Mouse (Mus musculus) CH12.LX (cell line): ENCODE measurements around the gene Mfsd14b. TPM values are rescaled to one million over a fixed set of nuclear protein-coding genes. Genes with fewer than 3 reads are reported as not detected.
A peak's percentile ranks its signal among the peaks of the same experiment; 100 is the strongest.

Experiments used
- DNase-seq: peaks from one replicate; pipeline ENCODE4 v3.0.0-alpha.2; 2013; ENCODE audit errors: extremely low read depth
- H3K27ac ChIP-seq: 2 replicates; pipeline ENCODE4 v1.5.1; 2012; ENCODE audit warnings: low read depth, mild to moderate bottlenecking, control low read depth, moderate library complexity; ENCODE audit not compliant: insufficient read depth
- H3K27me3 ChIP-seq: replicated peaks from 2 replicates; pipeline ENCODE3; 2012; ENCODE audit warnings: inconsistent platforms
- H3K36me3 ChIP-seq, 2 experiments: replicated peaks in 1 of 2; 2 replicates each; pipeline versions ENCODE3 to v1.6.1; 2012; ENCODE audit warnings: inconsistent platforms in 1 of 2, low read length in 1 of 2, mild to moderate bottlenecking in 1 of 2, mixed read lengths in 1 of 2, moderate library complexity in 1 of 2; ENCODE audit not compliant: control insufficient read depth in 1 of 2, insufficient read depth in 1 of 2
- H3K4me1 ChIP-seq, 2 experiments: 2 replicates each; pipeline ENCODE4 v1.6.1; 2012; ENCODE audit warnings: inconsistent platforms in 1 of 2, moderate library complexity in 1 of 2; ENCODE audit not compliant: insufficient read depth in 2 of 2, control insufficient read depth in 1 of 2
- H3K4me2 ChIP-seq: 2 replicates; pipeline ENCODE4 v1.6.1; 2012; ENCODE audit warnings: low read depth, mild to moderate bottlenecking, control low read depth; ENCODE audit not compliant: poor library complexity, insufficient read depth, severe bottlenecking
- H3K4me3 ChIP-seq, 3 experiments: fragments of 150-350 bp in 1 of 3; sonication (generic) in 1 of 3; replicated peaks in 1 of 3; 2 replicates each; pipeline versions ENCODE3 to v1.5.1; 2011 to 2012; ENCODE audit warnings: low read depth in 2 of 3, low read length in 2 of 3, mild to moderate bottlenecking in 2 of 3, moderate library complexity in 2 of 3, control low read depth in 1 of 3, improper control_type of control experiment in 1 of 3, inconsistent platforms in 1 of 3, mixed read lengths in 1 of 3; ENCODE audit not compliant: poor library complexity in 1 of 3
- H3K79me2 ChIP-seq: replicated peaks from 2 replicates; pipeline ENCODE4 v1.6.1; 2012; ENCODE audit warnings: mild to moderate bottlenecking, moderate library complexity; ENCODE audit not compliant: control insufficient read depth, poor library complexity, insufficient read depth, severe bottlenecking; ENCODE audit errors: extremely low read depth
- H3K9ac ChIP-seq: 2 replicates; pipeline ENCODE4 v1.6.1; 2012; ENCODE audit warnings: low read depth, mild to moderate bottlenecking, control low read depth, moderate library complexity; ENCODE audit not compliant: insufficient read depth
- H3K9me3 ChIP-seq: replicated peaks from 2 replicates; pipeline ENCODE3; 2012; ENCODE audit warnings: low read length, inconsistent platforms, mixed read lengths
- CTCF ChIP-seq, 2 experiments: IDR thresholded peaks in 1 of 2; conservative IDR thresholded peaks in 1 of 2; 2 replicates each; pipeline ENCODE4 v1.5.1; 2011 to 2012; ENCODE audit warnings: low read depth in 2 of 2, low read length in 2 of 2, improper control_type of control experiment in 1 of 2, inconsistent platforms in 1 of 2, mild to moderate bottlenecking in 1 of 2, moderate library complexity in 1 of 2
- E2F4 ChIP-seq: IDR thresholded peaks from 2 replicates; pipeline ENCODE4 v1.6.1; 2011; ENCODE audit warnings: low read depth, low read length, improper control_type of control experiment; ENCODE audit not compliant: insufficient replicate concordance
- GABPA ChIP-seq: IDR thresholded peaks from 2 replicates; pipeline ENCODE4 v1.6.1; 2012; ENCODE audit warnings: low read depth, low read length, improper control_type of control experiment, inconsistent platforms; ENCODE audit not compliant: insufficient replicate concordance
- JUN ChIP-seq: IDR thresholded peaks from 2 replicates; pipeline ENCODE4 v1.6.1; 2011; ENCODE audit warnings: low read depth, mild to moderate bottlenecking, low read length, improper control_type of control experiment, moderate library complexity; ENCODE audit not compliant: insufficient read depth
- JUND ChIP-seq: conservative IDR thresholded peaks from 2 replicates; pipeline ENCODE4 v1.6.1; 2011; ENCODE audit warnings: low read depth, low read length, improper control_type of control experiment
- KAT2A ChIP-seq: IDR thresholded peaks from 2 replicates; pipeline ENCODE4 v1.6.1; 2012; ENCODE audit warnings: low read length, improper control_type of control experiment, inconsistent platforms; ENCODE audit not compliant: insufficient replicate concordance
- MAFK ChIP-seq: IDR thresholded peaks from 2 replicates; pipeline ENCODE4 v1.6.1; 2011; ENCODE audit warnings: low read length, improper control_type of control experiment; ENCODE audit not compliant: insufficient replicate concordance
- MAX ChIP-seq: IDR thresholded peaks from 2 replicates; pipeline ENCODE4 v1.6.1; 2011; ENCODE audit warnings: low read length, improper control_type of control experiment
- MEF2A ChIP-seq: IDR thresholded peaks from 2 replicates; pipeline ENCODE4 v1.6.1; 2014; ENCODE audit warnings: low read depth, mild to moderate bottlenecking, inconsistent platforms, low read length, improper control_type of control experiment, borderline replicate concordance
- MXI1 ChIP-seq: IDR thresholded peaks from 2 replicates; pipeline ENCODE4 v1.6.1; 2011; ENCODE audit warnings: mild to moderate bottlenecking, low read depth, low read length, improper control_type of control experiment
- MYC ChIP-seq: IDR thresholded peaks from 2 replicates; pipeline ENCODE4 v1.6.1; 2011; ENCODE audit warnings: low read depth, mild to moderate bottlenecking, improper control_type of control experiment, low read length
- NELFE ChIP-seq: IDR thresholded peaks from 2 replicates; pipeline ENCODE4 v1.6.1; 2011; ENCODE audit warnings: low read depth, low read length, improper control_type of control experiment
- POLR2AphosphoS2 ChIP-seq: IDR thresholded peaks from 2 replicates; pipeline ENCODE4 v1.6.1; 2011; ENCODE audit warnings: low read depth, low read length, improper control_type of control experiment
- RAD21 ChIP-seq: IDR thresholded peaks from 2 replicates; pipeline ENCODE4 v1.6.1; 2011; ENCODE audit warnings: low read depth, mild to moderate bottlenecking, low read length, improper control_type of control experiment, moderate library complexity
- RCOR1 ChIP-seq: conservative IDR thresholded peaks from 2 replicates; pipeline ENCODE4 v1.6.1; 2012; ENCODE audit warnings: low read depth, mild to moderate bottlenecking, inconsistent platforms, low read length, improper control_type of control experiment
- TBP ChIP-seq: conservative IDR thresholded peaks from 2 replicates; pipeline ENCODE4 v1.6.1; 2011; ENCODE audit warnings: low read depth, low read length, improper control_type of control experiment
- TCF12 ChIP-seq: IDR thresholded peaks from 2 replicates; pipeline ENCODE4 v1.6.1; 2014; ENCODE audit warnings: low read depth, mild to moderate bottlenecking, inconsistent platforms, low read length, improper control_type of control experiment
- UBTF ChIP-seq: IDR thresholded peaks from 2 replicates; pipeline ENCODE4 v1.6.1; 2012; ENCODE audit warnings: low read depth, mild to moderate bottlenecking, inconsistent platforms, low read length, improper control_type of control experiment, moderate library complexity
- USF1 ChIP-seq: IDR thresholded peaks from 2 replicates; pipeline ENCODE4 v1.6.1; 2014; ENCODE audit warnings: low read depth, mild to moderate bottlenecking, inconsistent platforms, low read length, improper control_type of control experiment
- USF2 ChIP-seq: conservative IDR thresholded peaks from 2 replicates; pipeline ENCODE4 v1.6.1; 2011; ENCODE audit warnings: low read depth, low read length, improper control_type of control experiment
- ZKSCAN1 ChIP-seq: IDR thresholded peaks from 2 replicates; pipeline ENCODE4 v1.6.1; 2012; ENCODE audit warnings: low read depth, inconsistent platforms, low read length, improper control_type of control experiment, borderline replicate concordance
- ZMIZ1 ChIP-seq: IDR thresholded peaks from 2 replicates; pipeline ENCODE4 v1.6.1; 2012; ENCODE audit warnings: low read depth, mild to moderate bottlenecking, inconsistent platforms, low read length, improper control_type of control experiment
- dilution Hi-C: fragments of 300-500 bp; cut with MboI; formaldehyde crosslinking; loops from 2 replicates; pipeline ENCODE4 v1.14.3; 2020; ENCODE audit warnings: low sequenced_read_pairs; ENCODE audit not compliant: extremely low pct_unique_long_range_greater_than_20kb, extremely low pct_ligation_motif_present
- in situ Hi-C: fragments of 300-500 bp; cut with MboI; formaldehyde crosslinking; loops from 3 replicates; pipeline ENCODE4 v1.14.3; 2019; ENCODE audit warnings: low sequenced_read_pairs, low pct_ligation_motif_present, low pct_unique_long_range_greater_than_20kb, mixed read lengths
- polyA plus RNA-seq: library from polyadenylated mRNA; unstranded; fragments of >175 nt; gene quantifications from 2 replicates; pipeline ENCODE4 v1.2.1, GENCODE M21; 2012; ENCODE audit warnings: low read depth; ENCODE audit not compliant: insufficient read length
- total RNA-seq, 2 experiments: library from RNA; depleted of rRNA; stranded (reverse); fragments of 300-350 nt in 1 of 2; fragments of >200 nt in 1 of 2; gene quantifications; 2 replicates each; pipeline ENCODE4 v1.2.3; 2012 to 2014

The Mfsd14b gene
- total and polyA plus RNA-seq, 3 experiments = 25.5 to 51.5 (median 26.1) TPM

DNA sequence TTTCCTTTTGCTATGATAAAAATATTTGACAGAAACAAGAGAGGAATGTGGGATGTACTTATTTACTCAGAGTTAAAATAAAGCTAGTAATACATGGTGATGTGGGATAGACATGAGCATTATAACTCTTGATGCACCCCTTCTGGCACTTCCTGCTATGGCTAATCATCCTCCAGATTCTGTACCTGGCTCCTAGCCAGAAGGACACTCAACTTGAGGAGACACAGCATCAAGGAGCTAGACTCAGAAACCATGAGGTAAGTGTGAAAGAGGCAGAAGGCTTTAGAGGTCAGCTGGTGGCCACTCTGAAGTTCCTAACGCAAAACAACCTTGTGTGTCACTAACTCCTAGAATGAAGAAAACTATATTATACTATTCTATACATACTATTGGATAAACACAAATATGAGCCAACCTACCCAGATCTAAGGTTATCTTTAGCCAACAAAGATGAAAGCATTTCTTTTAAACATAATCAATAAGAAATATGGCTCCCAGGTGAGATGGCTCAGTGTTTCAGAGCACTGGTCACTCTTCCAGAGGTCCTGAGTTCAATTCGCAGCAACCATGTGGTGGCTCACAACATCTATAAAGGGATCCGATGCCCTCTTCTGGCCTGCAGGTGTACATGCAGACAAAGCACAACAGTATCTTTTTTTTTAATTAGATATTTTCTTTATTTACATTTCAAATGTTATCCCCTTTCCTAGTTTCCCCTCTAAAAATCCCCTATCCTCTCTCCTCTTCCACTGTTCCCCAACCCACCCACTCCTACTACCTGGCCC lies 14.5 kb upstream of the Mfsd14b start:
- H3K9me3 ChIP-seq = no peaks in the 10 kb centered on the region
- in situ Hi-C loops = loop anchor here (5.0 kb wide), 1 partner anchor 90 kb away; no protein-coding TSS in a partner anchor
- no peak overlapping the region for H3K9ac ChIP-seq
- no peaks in the 10 kb centered on the region for H3K27me3 ChIP-seq
- TF ChIP-seq RAD21 (peak; percentile 35), JUN (no peak), CTCF (conservative IDR thresholded peaks at IDR 0.05 in 1 of 2, IDR thresholded peaks at IDR 0.05 in 1 of 2; ENCODE audit: low read depth in 2 of 2, low read length in 2 of 2) (peak in 1 of 2 experiments; percentile 48; a peak in 2 of 4 replicates)
- TF ChIP-seq, all 38 proteins: peak for 2
- Histone ChIP-seq H3K27ac (no peak overlapping the region), H3K4me3 (no peak overlapping the region), H3K36me3 (no peaks in the 10 kb centered on the region), H3K4me2 (no peak overlapping the region), H3K4me1 (no peaks in the 10 kb centered on the region), H3K79me2 (no peaks in the 10 kb centered on the region)
- dilution Hi-C loops = no loop called here
- DNase-seq = peak; percentile 24

GRCm38 (mm10) chr13:65122111-65122510 lies 9.3 kb upstream of the Mfsd14b start:
- Histone ChIP-seq H3K27me3 (no peaks in the 10 kb centered on the region), H3K79me2 (no peaks in the 10 kb centered on the region), H3K27ac (no peak overlapping the region), H3K4me2 (no peak overlapping the region), H3K9me3 (no peaks in the 10 kb centered on the region), H3K9ac (no peak overlapping the region)
- dilution Hi-C loops = no loop called here
- DNase-seq = no peak
- TF ChIP-seq TBP = no peak
- no peak for TF ChIP-seq JUND
- TF ChIP-seq TCF12 = no peak
- TF ChIP-seq, all 38 proteins: peak for 0
- in situ Hi-C loops = no loop called here
- Histone ChIP-seq H3K36me3 (no peaks in the 10 kb centered on the region), H3K4me3 (no peak overlapping the region), H3K4me1 (no peaks in the 10 kb centered on the region)

GRCm38 (mm10) chr13:65120984-65121383 lies 8.2 kb upstream of the Mfsd14b start:
- Histone ChIP-seq H3K9ac (no peak overlapping the region), H3K4me2 (no peak overlapping the region), H3K27ac (no peak overlapping the region), H3K36me3 (no peaks in the 10 kb centered on the region), H3K4me3 (no peak overlapping the region), H3K79me2 (no peaks in the 10 kb centered on the region), H3K4me1 (no peaks in the 10 kb centered on the region), H3K27me3 (no peaks in the 10 kb centered on the region), H3K9me3 (no peaks in the 10 kb centered on the region)
- TF ChIP-seq USF2 (no peak), KAT2A (no peak), NELFE (no peak), E2F4 (no peak), RAD21 (no peak), MAX (no peak), RCOR1 (no peak), UBTF (no peak), MYC (no peak), USF1 (no peak), MAFK (no peak), JUN (no peak), MXI1 (no peak), TBP (no peak), MEF2A (no peak), POLR2AphosphoS2 (no peak), ZKSCAN1 (no peak), GABPA (no peak), ZMIZ1 (no peak)
- no peak for DNase-seq
- dilution Hi-C loops = no loop called here
- in situ Hi-C loops = no loop called here
